Mouse (Mus musculus) testis, adult 2 months (tissue): ENCODE results near the gene Fgfr1op. TPM values are rescaled to one million over a fixed set of nuclear protein-coding genes. Genes with fewer than 3 reads are reported as not detected.

Source experiments
- H3K27ac ChIP-seq: fragments of 200-500 bp; 2 replicates; pipeline ENCODE4 v1.5.1; 2012; ENCODE audit warnings: low read depth, low read length; ENCODE audit not compliant: control insufficient read depth, insufficient read depth
- H3K27me3 ChIP-seq: fragments of 200-500 bp; 2 replicates; pipeline ENCODE4 v1.6.1; 2012; ENCODE audit warnings: mild to moderate bottlenecking, low read length, moderate library complexity; ENCODE audit not compliant: control insufficient read depth, insufficient read depth
- H3K36me3 ChIP-seq: fragments of 200-500 bp; 2 replicates; pipeline ENCODE4 v1.6.1; 2012; ENCODE audit warnings: mild to moderate bottlenecking, low read length; ENCODE audit not compliant: control insufficient read depth, insufficient read depth
- H3K4me1 ChIP-seq: fragments of 200-500 bp; 2 replicates; pipeline ENCODE4 v1.6.1; 2012; ENCODE audit warnings: low read length; ENCODE audit not compliant: control insufficient read depth, insufficient read depth
- H3K4me3 ChIP-seq: fragments of 200-500 bp; 2 replicates; pipeline ENCODE4 v1.5.1; 2012; ENCODE audit warnings: low read depth, mild to moderate bottlenecking, low read length, moderate library complexity, mixed read lengths; ENCODE audit not compliant: control insufficient read depth
- CTCF ChIP-seq: fragments of 200-500 bp; IDR thresholded peaks from 2 replicates; pipeline ENCODE4 v1.5.1; 2012; ENCODE audit warnings: low read depth, mild to moderate bottlenecking, inconsistent platforms, low read length, moderate library complexity; ENCODE audit not compliant: control insufficient read depth, insufficient read depth, insufficient replicate concordance
- POLR2A ChIP-seq: fragments of 200-500 bp; IDR thresholded peaks from 2 replicates; pipeline ENCODE4 v1.6.1; 2012; ENCODE audit warnings: low read depth, mild to moderate bottlenecking, inconsistent platforms, low read length, moderate library complexity; ENCODE audit not compliant: control insufficient read depth
- polyA plus RNA-seq: library from polyadenylated mRNA; depleted of rRNA; stranded (reverse); fragments of >200 nt; gene quantifications from 2 replicates; pipeline ENCODE4 v1.2.3, GENCODE M21; 2012; rRNA removed

The Fgfr1op gene
- polyA plus RNA-seq, 1 experiment = 28.2 TPM

DNA sequence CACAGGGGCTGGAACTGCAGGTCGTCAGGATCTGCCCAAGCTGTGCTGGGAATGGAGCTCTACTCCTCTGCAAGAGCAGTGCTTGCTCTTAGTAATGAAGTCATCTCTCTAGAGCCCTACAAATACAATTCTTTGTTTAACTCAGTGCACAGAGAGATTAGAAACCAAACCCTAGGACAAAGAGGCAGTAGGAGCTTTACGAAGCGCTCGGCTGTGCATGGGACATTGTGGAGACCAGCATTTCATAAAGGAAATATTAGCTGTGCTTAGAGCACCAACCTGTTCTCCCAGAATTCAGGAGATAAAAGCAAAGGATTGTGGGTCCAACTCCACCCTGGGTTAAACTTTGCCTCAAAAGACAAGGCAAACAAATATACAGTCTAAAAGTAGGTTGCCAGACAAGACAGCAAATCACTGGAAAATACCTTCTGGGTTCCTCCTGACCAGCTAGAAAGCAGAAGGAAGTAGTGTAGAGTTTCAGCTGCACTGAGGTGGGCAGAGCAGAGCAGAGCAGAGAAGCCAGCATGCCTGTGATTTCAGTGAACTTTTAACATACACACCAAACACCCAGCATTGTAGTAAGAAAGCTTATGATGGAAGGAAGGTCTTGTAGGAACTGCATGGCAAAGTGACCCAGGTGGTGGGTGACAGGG, 80.9 kb downstream of the Fgfr1op start:
- TF ChIP-seq POLR2A = no peak
- no peak for TF ChIP-seq CTCF
- H3K36me3 ChIP-seq = no peaks in the 10 kb centered on the region
- H3K27ac ChIP-seq = no peak overlapping the region
- H3K4me3 ChIP-seq = no peak overlapping the region
- no peaks in the 10 kb centered on the region for H3K27me3 ChIP-seq
- H3K4me1 ChIP-seq = no peaks in the 10 kb centered on the region

Other genes with a start within 250 kb of the Fgfr1op start
- gene Tagap, start 239.5 kb upstream of the Fgfr1op start, polyA plus RNA-seq = 0.40 and 1.8 TPM in 2 replicates
- 702 and 927 TPM in 2 replicates for gene Rsph3a, start 219.9 kb upstream of the Fgfr1op start, polyA plus RNA-seq
- gene Gm49673, start 17.7 kb upstream of the Fgfr1op start, polyA plus RNA-seq = 0.11 and 0.58 TPM in 2 replicates
- 18.3 and 19.1 TPM in 2 replicates for gene Rnaset2a, start 17.4 kb upstream of the Fgfr1op start, polyA plus RNA-seq
- 14.2 and 15.7 TPM in 2 replicates for gene Ccr6, start 70.5 kb downstream of the Fgfr1op start, polyA plus RNA-seq
- gene Mpc1, start 117.4 kb downstream of the Fgfr1op start, polyA plus RNA-seq = 36.7 and 42.3 TPM in 2 replicates
- 34.6 and 40.9 TPM in 2 replicates for gene Sft2d1, start 145.6 kb downstream of the Fgfr1op start, polyA plus RNA-seq
- 0.15 and 0.16 TPM in 2 replicates for gene Prr18, start 172.0 kb downstream of the Fgfr1op start, polyA plus RNA-seq
- 0.13 and 0.16 TPM in 2 replicates for gene T2, start 190.5 kb downstream of the Fgfr1op start, polyA plus RNA-seq